Mouse (Mus musculus) CD4-positive, CD25-positive, alpha-beta regulatory T cell, adult 2 months (primary cell): ENCODE data around the gene 6030468B19Rik.
"Not testable (repeated sequence)": the region's sequence is repeated elsewhere in the genome, so short reads cannot be mapped to it uniquely, and the experiment has no call there.

Experiments
- DNase-seq: peaks from one replicate; pipeline ENCODE4 v3.0.0-alpha.2; 2012; ENCODE audit warnings: low read depth, low spot score

Gene 6030468B19Rik

GRCm38 (mm10) chr11:117828149-117828887, 30.9 kb downstream of the 6030468B19Rik start:
- peak; percentile 93 for DNase-seq

- DNase-seq, result no peak
These were observed 31.6 kb downstream of the 6030468B19Rik start for GRCm38 (mm10) chr11:117828888-117829604.

DNA sequence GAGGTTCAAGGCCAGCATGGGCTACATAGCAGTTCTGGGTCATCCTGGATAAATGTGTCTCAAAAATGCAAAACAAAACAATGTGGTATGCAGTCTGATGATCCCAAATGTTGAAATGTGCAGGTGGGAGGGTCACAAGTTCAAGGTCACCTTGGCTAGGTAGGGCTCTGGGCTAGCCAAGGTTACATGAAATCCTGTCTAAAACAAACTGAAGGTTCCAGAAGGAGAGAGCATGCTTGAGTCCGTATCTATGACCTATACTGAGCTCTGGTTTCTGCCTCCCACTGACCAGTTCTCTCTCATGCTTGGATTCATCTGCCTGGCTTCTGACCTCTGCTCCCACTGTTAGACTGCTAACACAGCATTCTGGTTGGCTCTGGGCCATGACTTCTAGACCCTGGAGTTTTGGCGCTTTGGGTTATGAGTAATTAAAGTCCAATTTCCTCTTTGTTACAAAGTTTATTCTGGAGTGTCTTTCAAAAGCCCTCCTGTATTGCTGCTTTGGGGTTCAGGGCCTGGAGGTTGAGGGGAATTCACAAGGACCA, 32.3 kb downstream of the 6030468B19Rik start:
- no peak for DNase-seq

DNA sequence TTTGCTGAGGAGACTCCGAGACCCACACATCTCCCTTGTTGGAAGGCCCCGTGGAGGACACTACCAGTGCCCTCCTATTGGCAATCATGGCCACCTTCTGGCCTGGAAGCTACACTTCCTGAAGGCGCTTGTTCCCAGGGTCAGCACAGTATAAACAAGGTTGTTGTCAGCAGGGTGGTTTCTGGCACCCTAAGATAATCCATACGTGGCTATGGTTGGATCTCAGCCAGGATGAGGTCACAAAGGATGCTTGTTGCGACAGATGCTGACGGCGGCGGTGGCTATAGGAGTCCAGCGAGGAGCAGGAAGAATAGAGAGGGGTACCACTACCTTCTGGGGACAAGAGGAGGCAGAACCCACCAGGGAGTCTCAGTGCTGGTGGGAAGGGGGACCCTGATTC, 32.9 kb downstream of the 6030468B19Rik start:
- no peak for DNase-seq

GRCm38 (mm10) chr11:117832086-117832969, 34.9 kb downstream of the 6030468B19Rik start:
- DNase-seq, result peak; percentile 98

- not testable (repeated sequence) for DNase-seq
These were observed 36.0 kb downstream of the 6030468B19Rik start for GRCm38 (mm10) chr11:117833509-117833908.

DNA sequence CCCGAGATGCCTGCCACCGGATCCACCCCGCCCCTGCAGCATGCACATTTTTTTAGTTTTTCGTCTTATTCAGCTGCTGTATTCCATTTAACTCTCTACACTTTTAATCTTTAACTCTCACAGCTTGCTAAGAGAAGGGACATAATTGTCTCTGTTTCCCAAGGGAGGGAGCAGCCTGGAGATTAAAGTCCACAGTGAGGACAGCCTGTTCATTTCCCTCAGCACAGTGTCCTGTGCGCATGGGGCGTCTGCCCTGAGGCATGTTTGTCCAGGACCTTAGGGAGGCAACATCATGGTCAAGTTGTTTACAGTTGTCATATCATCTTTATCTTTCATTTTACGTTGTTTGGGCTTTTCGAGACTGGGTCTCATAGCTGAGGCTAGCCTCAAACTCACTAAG, 36.6 kb downstream of the 6030468B19Rik start:
- no peak for DNase-seq

DNA sequence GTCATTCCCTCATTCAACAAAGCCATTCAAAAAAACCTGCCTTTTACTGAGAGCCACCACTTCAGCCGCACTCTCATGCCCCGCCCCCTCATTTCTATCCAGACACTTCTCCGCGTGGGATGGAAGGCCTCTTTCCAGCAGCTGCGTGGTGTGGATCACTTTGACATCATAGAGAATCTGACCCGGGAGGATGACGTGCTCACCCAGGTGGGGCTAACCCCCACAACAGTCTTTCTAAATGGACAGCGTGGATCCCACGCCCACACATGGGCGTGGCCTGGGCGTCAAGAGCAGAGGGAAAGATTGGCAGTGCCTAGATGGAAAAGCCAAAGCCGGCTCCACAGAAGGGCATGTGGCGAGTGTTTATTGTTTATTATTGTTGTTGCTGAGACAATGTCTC, 38.8 kb downstream of the 6030468B19Rik start:
- no peak for DNase-seq

- DNase-seq, result no peak
These were observed 41.1 kb downstream of the 6030468B19Rik start for GRCm38 (mm10) chr11:117838572-117838971.

GRCm38 (mm10) chr11:117839021-117839420, 41.6 kb downstream of the 6030468B19Rik start:
- DNase-seq, result no peak

GRCm38 (mm10) chr11:117840910-117841309, 43.5 kb downstream of the 6030468B19Rik start:
- DNase-seq, result no peak

DNA sequence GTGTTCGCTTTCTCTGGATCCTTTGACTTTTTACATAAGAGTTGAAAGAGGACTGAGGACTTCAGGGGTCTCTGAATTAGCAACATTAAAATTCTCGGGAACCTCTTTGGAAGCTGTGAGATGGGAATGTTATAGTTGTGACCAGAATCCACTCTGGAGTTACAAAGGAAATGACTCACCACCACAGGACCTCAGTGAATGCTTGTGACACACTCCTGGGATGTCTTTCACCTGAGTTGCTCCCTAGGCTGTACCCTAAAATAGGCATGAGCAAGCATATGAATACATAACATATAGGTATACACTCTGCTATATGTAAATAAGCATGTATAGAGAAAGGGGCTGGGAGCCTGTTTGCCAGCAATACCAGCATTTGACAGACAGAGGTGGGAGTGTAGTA, 46.0 kb downstream of the 6030468B19Rik start:
- DNase-seq, result no peak

GRCm38 (mm10) chr11:117844997-117845396, 47.5 kb downstream of the 6030468B19Rik start:
- DNase-seq, result no peak

GRCm38 (mm10) chr11:117845651-117846050, 48.2 kb downstream of the 6030468B19Rik start:
- DNase-seq, result no peak

DNA sequence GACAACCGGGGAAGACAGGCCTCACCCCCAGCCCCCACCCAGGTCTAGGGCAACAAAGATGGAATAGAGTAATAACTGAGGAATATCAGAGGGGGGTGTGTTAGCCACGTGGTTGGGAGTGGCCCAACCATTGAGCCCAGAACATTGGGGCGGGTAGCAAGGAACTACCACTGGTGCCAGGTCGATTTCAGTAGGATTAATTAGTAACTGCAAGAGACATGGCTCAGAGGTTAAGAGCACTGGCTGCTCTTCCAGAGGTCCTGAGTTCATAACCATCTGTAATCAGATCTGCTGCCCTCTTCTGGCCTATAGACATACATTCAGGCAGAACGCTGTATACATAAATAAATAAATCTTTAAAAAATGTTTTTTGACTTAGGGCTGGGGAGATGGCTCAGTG, 49.2 kb downstream of the 6030468B19Rik start:
- peak; percentile 53 for DNase-seq

DNA sequence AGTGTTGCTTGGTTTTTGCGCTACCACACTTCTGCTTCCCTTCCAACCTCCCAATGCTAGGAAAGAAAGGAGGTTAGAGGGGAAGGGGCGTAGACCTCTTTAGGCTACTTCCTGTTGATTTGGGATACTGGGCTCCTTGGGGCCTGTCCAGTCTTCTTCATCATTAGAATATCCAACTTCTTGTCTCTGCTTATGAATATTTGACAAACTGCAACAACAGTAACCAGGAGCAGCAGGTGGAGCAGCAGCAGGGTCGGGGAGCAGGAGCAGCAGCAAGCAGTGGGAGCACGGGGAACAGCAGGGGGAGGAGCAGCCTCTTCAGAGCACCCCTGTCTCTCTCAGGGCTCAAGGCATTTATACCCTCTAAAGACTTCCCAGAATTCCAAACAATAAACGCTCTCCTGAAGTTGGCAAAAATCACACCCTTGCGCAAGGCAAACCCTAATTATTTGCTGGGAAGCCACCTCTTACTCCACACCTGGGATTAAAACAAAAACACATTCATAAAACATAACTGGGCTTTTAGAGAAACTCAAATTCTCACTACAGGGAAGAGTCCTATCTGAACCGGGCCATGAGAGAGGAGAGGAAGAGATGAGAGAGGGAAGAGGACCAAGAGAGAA, 50.2 kb downstream of the 6030468B19Rik start:
- DNase-seq, result no peak

- DNase-seq, result peak; percentile 79
These were observed 51.0 kb downstream of the 6030468B19Rik start for GRCm38 (mm10) chr11:117848271-117848984.

DNA sequence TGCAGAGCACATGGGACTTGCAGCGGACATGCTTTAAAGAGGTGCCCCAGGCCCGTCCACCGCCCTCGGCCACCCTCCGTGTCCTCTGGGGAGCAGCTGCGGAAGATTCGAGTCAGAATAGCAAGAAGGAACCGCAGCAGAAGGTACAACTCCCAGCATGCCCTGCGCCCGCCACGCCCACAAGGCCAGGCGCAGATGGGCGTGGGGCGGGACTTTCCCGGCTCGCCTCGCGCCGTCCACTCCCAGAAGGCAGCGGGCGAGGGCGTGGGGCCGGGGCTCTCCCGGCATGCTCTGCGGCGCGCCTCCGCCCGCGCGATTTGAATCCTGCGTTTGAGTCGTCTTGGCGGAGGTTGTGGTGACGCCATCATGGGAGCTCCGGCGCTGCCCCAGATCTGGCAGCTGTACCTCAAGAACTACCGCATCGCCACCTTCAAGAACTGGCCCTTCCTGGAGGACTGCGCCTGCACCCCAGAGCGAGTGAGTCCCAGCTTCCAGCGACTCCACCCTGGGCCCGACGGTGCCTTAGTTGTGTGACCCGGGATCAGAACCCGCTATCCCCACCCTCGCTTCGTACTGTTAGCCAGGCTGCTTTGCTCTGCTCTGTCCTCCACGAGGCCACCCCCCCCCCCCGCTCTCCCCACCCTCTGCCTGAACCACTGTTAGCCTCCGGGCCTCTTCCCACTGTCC, 51.7 kb downstream of the 6030468B19Rik start, which contains the start of gene Birc5:
Birc5 (plus strand) TSS at position 267 of the 687 bp plus-strand sequence.
- peak; percentile 99 for DNase-seq

GRCm38 (mm10) chr11:117852875-117853274, 55.4 kb downstream of the 6030468B19Rik start:
- DNase-seq, result no peak

GRCm38 (mm10) chr11:117854241-117854640, 56.8 kb downstream of the 6030468B19Rik start:
- no peak for DNase-seq
